Mouse (Mus musculus) ovary, adult 10 weeks (tissue): ENCODE measurements around the gene Per1. TPM values are rescaled to one million over a fixed set of nuclear protein-coding genes. Genes with fewer than 3 reads are reported as not detected.

Experiments
- polyA plus RNA-seq: library from polyadenylated mRNA; stranded (reverse); fragments of 350-450 nt; fragmentation: Illumina TruSeq; extraction: RNeasy Lipid Tissue Mini Kit (QIAGEN cat#74804); gene quantifications from one replicate; pipeline ENCODE4 v1.2.3, GENCODE M21; 2014

The Per1 gene
- polyA plus RNA-seq: 0.29 TPM

DNA sequence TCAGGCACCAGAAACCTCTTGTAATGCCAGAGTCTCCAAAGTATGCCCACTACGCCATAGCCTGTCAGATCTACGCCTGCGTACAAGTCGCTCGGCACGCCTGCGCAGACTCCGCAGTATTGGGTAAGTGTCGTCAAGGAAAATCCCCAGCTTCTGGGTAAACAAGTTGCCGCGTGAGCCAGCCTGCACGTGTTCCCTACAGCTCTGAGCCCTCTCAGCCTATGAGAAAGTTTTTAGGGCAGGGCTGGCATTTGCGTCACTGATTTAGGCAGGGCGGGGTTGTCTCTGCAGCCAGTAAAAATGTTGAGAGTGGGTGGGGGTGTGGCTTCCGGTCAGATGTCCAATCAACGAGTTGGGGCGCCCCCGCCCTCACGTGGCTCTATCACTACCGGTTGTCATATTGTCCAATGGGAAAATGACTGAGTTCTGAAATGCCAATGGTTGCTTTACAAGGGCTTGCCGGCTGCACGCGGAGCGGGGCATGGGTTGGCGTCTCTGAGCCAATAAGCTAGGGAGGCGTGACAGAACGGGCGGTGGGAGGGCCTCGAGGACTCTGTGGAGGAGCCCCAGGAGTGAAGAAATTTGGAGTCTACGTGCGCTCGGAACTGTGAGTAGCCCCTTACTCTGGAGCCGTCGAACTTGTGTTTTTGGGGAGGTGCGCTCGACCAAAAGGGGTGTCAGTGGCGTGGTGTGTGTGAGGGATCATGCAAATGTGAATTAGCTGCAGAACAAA is at the start of gene Per1:
TSS of gene Per1 (plus strand) at position 521 of the 733 bp plus-strand sequence.

DNA sequence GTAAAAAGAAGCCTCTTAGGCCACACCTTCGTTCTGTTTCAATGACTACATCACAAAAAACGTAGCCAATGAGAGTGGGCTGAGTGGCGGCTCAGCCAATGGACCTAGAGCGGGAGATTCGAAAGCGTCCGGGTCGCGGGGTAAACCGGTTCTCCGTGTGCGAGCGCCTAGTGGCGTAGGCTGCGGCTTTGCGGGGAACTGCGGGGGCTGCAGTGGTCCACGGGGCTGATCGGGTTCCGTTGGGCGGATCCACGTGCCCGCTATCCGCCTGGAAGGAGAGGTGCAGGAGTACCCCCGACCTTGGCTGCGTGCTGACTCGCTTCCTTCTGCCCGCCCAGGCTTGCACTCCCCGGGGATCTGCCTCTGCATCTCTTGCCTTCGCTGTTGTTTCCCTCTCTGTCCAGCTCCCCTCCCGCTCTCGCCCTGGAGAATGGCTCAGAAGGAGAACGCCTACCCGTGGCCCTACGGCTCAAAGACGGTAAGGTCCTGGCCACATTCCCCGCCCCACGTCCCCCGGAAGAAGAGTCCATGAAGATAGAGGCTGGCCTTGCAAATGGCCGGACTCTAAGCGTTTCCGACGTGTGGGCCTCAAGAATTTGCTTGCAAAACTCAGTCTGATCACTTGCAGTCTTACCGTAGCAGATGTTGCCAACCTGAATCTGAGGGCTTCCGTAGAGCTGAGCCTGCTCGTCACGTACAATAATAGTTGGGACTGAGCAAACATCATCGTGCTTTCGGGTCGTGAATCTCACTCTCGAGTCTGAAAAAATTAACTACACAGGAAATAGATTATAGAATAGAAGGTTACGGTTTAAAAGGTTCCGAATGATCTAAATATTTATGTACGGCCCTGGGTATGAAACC is 49.3 kb upstream of the Per1 start, which contains the start of gene Aurkb:
TSS of gene Aurkb (plus strand) at position 117 of the 864 bp plus-strand sequence.

DNA sequence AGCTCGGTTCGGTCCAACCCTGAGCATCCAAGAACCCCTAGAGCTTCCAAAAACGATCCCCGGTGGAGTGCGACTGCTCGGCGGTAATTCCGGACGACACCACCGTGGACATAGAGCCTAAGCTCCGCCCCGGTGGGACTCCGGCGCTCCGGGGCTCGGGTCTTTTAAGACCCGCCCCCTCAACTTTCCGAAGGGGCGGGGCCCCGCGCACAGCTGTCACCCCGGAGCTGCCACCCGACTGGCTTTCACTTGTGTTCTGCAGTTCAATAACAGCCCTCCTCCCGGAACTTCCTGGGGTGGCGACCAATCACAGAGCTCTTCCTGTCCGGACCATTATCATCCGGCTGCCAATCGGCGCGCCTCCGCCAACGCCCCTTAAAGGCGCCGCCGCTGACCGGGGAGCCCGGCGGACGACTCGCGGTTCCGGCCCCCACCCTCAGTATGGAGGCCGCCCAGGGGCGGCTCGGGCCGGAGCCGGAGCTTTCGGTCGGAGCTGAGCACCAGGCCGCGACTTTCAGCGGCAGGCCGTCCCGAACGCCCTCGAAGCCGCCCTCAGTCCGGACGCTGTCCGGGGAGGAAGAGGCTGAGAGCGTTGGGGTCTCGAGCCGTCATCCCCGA is 35.6 kb upstream of the Per1 start, which contains the start of gene Borcs6:
TSS of gene Borcs6 (plus strand) at position 361 of the 618 bp plus-strand sequence.

DNA sequence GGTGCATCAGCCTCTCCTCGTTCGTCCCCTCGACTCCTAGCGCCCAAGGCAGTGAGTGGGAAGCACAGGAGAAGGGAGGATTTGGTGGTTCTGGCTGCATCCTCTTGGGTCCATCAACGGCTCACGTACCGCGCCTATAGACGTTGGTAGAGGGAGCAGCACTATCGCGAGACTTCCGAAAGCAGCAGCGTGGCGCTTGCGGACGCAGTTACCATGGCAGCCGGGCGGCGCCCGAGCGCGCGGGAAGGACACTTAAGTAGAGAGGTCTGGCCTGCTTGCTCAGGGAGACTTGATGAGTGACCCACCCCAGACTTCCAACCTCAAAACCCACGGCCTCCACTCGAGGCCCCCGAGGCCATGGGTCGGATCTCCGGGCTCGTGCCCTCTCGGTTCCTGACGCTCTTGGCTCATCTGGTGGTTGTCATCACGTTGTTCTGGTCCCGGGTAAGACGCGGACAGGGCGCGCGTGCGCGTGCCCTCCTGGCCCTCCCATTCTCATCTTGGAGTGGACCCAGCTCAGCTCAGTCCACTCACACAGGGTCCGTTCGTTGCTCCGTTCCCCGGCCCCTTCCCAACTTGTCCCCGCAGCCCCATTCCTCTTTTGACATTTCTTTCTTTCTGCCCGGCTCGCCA is 24.3 kb upstream of the Per1 start, which contains the start of gene Tmem107:
TSS of gene Tmem107 (plus strand) at position 217 of the 633 bp plus-strand sequence.

DNA sequence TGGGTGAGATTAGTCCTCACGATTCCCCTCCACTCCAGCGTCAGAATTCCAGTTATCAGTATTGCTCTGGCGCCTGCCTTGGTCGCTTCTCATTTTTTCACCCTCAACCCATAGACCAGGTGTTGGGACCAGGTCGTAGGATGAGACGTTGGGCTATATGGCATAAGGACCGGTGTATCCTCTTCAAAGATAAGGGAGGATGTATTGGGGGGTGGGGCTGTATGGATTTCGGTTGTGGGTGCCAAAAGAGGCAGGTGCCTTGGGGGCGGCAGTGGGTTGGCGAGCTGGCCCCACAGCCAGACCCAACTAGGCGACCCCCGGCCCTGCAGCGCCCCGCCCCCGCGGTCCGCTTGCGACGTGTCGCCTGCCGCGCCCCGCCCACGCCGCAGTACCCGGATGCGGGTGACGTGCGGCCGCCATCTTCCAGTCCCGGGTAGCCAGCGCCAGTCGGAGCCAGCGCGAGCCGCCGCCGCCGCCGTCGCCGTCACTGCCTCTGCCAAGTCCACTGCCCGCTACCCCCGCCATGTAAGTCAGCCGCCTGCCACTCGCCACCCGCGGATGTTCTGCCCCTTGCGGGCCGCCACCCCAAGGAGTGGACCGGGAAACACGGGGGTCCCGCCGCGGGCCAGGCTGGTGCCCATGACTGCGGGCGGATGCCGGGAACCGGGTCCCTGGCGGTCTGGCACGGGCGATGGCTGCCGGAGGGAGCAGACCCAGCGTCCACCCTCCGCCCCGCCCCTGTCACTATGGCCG is 6.7 kb upstream of the Per1 start, which contains the start of gene Vamp2:
TSS of gene Vamp2 (plus strand) at position 388 of the 753 bp plus-strand sequence.

DNA sequence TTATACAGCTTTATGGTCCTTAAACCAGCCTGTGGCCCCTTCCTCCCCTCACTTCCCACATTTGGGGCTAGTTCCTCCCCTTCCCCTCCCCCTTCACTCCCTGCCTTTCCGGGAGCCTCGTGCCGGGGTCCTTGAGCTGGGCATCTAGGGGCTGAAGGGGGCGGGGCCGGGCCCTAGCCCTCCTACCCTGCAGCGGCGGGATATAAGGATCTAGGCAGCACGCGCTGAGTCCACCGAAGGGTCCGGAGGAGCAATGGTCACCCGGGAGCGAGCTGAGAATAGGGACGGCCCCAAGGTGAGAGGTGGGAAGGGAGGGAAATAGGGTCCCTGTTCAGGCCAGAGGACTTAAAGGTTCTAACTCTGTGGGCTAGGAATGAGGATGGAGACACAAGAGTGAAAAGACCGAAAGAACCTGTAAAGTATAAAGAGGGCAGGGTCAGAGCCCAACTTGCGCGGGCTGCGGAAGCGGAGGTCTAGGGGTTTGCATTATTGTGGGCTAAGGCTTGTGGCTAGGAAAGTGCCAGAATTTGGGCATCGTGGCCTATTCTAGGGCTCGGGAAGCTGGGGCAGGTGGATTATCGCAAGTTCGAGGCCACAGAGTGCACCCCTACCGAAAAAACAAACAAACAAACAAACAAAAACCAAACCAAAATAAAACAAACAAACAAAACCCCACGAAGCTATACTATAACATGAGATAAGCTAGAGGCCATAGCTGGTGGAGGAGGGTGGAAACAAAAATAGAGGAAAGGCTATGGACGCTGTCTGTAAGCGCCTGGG is 25.4 kb downstream of the Per1 start, which contains the start of gene Hes7:
TSS of gene Hes7 (plus strand) at position 184 of the 780 bp plus-strand sequence.

DNA sequence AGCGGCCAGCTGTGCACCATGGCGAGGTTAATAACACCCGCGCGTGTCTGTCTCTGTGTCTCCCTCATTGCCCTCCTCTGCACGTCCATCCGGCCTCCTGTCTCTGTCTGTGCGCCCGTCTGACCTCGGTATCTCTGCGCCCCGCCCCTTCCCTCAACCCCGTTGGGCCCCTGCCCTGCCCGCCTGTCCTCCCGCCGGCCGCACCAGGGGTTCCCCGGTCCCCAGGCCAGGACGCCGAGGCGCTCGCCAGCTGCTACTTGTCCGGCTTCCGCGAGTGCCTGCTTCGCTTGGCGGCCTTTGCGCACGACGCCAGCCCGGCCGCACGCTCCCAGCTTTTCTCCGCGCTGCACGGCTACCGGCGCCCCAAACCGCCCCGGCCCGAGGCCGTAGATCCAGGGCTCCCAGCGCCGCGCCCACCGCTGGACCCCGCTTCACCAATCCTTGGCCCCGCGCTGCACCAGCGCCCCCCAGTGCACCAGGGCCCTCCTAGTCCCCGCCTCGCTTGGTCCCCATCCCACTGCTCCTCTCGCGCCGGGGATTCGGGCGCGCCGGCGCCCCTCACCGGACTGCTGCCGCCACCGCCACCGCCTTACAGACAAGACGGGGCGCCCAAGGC is 27.4 kb downstream of the Per1 start, which contains the start of gene 9130213A22Rik:
TSS of gene 9130213A22Rik (minus strand) at position 254 of the 616 bp plus-strand sequence.

DNA sequence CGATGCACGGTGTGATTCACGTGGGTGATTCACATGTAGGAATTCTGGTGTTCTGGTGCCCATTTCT is 30.7 kb downstream of the Per1 start, which contains the start of gene Aloxe3:
TSS of gene Aloxe3 (plus strand) at position 45 of the 67 bp plus-strand sequence.

DNA sequence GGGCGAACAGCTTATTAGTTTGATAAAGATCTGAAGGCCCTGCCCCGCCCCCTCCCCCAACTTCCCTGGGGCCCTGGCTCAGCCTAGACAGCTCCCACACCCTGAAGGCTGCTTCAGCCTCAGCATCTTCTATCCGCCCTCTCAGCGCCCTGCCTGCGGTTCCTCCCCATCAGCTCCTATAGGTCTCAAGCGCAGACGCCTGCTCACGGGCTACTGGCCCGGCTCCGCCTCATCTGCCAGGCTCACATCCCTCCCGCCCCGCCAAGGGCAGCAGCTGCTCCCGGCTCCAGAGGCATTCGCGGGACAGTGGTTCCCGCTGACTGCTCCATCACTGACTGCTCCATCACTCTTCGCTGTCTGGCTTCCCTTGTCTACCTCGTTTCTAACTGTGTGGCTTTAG is 61.8 kb downstream of the Per1 start, which contains the start of gene Alox12b:
TSS of gene Alox12b (plus strand) at position 190 of the 400 bp plus-strand sequence.

Other genes with a start within 250 kb of the Per1 start
- 156 TPM for gene Ndel1, start 223.4 kb upstream of the Per1 start, polyA plus RNA-seq
- gene Rnf222, start 206.7 kb upstream of the Per1 start, polyA plus RNA-seq: not detected
- 218 TPM for gene Rpl26, start 193.6 kb upstream of the Per1 start, polyA plus RNA-seq
- not detected for gene Odf4, start 168.1 kb upstream of the Per1 start, polyA plus RNA-seq
- 2.1 TPM for gene Arhgef15, start 137.7 kb upstream of the Per1 start, polyA plus RNA-seq
- gene Slc25a35, start 127.1 kb upstream of the Per1 start, polyA plus RNA-seq: 60.6 TPM
- 5.8 TPM for gene Rangrf, start 120.0 kb upstream of the Per1 start, polyA plus RNA-seq
- gene Pfas, start 86.8 kb upstream of the Per1 start, polyA plus RNA-seq: 12.1 TPM
- 12.8 TPM for gene Ctc1, start 79.3 kb upstream of the Per1 start, polyA plus RNA-seq
- 9.7 TPM for gene Aurkb, start 49.6 kb upstream of the Per1 start, polyA plus RNA-seq
- 3.1 TPM for gene Borcs6, start 35.5 kb upstream of the Per1 start, polyA plus RNA-seq
- gene Tmem107, start 24.4 kb upstream of the Per1 start, polyA plus RNA-seq: 6.7 TPM
- 63.5 TPM for gene Vamp2, start 6.7 kb upstream of the Per1 start, polyA plus RNA-seq
- gene Hes7, start 25.2 kb downstream of the Per1 start, polyA plus RNA-seq: not detected
- not detected for gene 9130213A22Rik, start 27.4 kb downstream of the Per1 start, polyA plus RNA-seq
- gene Aloxe3, start 30.7 kb downstream of the Per1 start, polyA plus RNA-seq: not detected
- gene Alox12b, start 61.8 kb downstream of the Per1 start, polyA plus RNA-seq: not detected
- gene Alox8, start 102.6 kb downstream of the Per1 start, polyA plus RNA-seq: not detected
- gene Gucy2e, start 141.8 kb downstream of the Per1 start, polyA plus RNA-seq: 0.97 TPM
- 2.4 TPM for gene Cntrob, start 228.6 kb downstream of the Per1 start, polyA plus RNA-seq
- 40.0 TPM for gene Trappc1, start 228.8 kb downstream of the Per1 start, polyA plus RNA-seq
- 6.8 TPM for gene Kcnab3, start 231.0 kb downstream of the Per1 start, polyA plus RNA-seq
- gene Rnf227, start 245.2 kb downstream of the Per1 start, polyA plus RNA-seq: 15.5 TPM